Mouse (Mus musculus): ENCODE measurements around the gene Hist1h3b. TPM values are rescaled to one million over a fixed set of nuclear protein-coding genes. Genes with fewer than 3 reads are reported as not detected.
"Not testable (repeated sequence)": the region's sequence is repeated elsewhere in the genome, so short reads cannot be mapped to it uniquely, and the experiment has no call there.

Gene Hist1h3b
- polyA plus RNA-seq, 1 experiment from 2014 or later = 19.6 TPM

DNA sequence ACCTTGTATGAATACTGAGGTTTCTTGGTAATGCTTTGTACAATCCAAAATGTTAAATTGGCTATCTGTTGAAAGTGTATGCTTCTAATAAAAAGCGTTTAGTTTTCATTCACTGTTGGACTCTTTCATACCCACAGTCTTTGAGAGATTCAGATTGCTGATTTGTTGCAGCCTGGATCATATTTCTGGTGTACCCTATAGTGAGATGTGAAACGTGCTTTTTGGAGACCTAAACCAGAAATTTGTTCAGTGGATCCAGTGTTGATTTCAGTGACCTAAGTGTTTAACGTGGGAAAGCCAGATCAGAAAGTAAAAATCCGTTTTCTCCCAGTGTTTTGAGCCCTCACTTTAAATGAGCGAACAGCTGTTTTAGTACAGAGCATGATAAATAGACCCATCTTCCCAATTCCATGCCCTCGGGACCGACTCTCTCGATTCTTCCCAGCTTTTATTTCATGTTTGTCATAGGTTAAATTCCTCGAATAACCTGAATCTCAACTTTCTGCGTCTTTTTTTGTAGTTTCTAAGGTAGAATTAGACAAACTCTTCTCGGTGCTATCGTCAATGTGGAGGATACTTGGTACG is 11.7 kb upstream of the Hist1h3b start:
- H3K4me2 ChIP-seq = peak overlapping the region; percentile 98
- peak overlapping the region; percentile 98 for H3K27ac ChIP-seq
- H3K27me3 ChIP-seq = no peaks in the 10 kb centered on the region
- no peak for ATAC-seq
- 40% methylated on average over 13 of the region's 13 CpGs for WGBS
- no peaks in the 10 kb centered on the region for H3K36me3 ChIP-seq (ENCODE audit: poor library complexity, severe bottlenecking)
- H3K9ac ChIP-seq = peak overlapping the region; percentile 92
- peak overlapping the region; percentile 57 for H3K4me3 ChIP-seq
- H3K9me3 ChIP-seq (replicated peaks) = no peaks in the 10 kb centered on the region
- H3K4me1 ChIP-seq = peaks cover 25% of the 10 kb centered on the region

DNA sequence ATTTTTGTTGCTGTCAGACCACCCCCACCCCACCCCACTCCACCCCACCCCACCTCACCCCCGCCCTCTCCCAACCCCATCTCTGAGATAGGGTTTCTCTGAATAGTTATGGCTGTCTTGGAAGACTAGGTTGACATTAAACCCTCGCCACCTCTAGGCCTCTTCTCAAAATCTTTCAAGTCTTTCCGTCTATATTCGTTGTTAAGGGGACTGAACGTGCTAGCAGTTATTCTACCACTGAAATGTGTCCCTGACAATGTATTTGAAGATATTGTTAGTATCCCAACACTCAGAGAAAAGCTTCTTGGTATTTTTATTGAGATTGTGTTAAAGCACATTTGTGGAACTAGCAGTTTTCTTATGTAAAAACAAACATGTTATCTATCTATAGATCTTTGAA is 11.2 kb upstream of the Hist1h3b start:
- Histone ChIP-seq H3K4me1 (peaks cover 25% of the 10 kb centered on the region), H3K4me2 (peak overlapping the region; percentile 98), H3K27ac (no peak overlapping the region), H3K36me3 (ENCODE audit: poor library complexity, severe bottlenecking) (no peaks in the 10 kb centered on the region), H3K4me3 (no peak overlapping the region), H3K9me3 (replicated peaks) (no peaks in the 10 kb centered on the region), H3K27me3 (no peaks in the 10 kb centered on the region), H3K9ac (no peak overlapping the region)
- WGBS = 72% methylated on average over 5 of the region's 5 CpGs
- ATAC-seq = no peak

DNA sequence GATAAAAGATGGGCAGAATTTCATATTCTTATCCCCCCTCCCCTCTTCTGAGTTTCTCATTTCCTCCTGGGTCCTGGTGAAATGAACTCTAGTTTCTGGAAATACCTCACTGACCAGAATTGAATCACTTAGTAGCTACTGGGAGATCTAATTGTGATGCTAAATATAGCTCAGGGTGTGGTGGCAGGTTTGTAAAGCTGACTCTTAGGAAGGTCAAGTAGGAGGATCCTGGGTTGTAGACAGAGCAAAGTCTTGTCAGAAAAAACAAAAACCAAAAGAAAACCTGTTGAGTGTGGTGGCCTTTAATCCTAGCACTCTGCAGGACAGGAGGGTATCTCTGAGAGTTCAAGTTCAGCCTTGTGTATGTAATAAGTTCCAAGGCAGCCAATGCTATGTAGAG is 10.1 kb upstream of the Hist1h3b start:
- no peaks in the 10 kb centered on the region for H3K27me3 ChIP-seq
- no peak for ATAC-seq
- peaks cover 26% of the 10 kb centered on the region for H3K4me1 ChIP-seq
- no peaks in the 10 kb centered on the region for H3K9me3 ChIP-seq (replicated peaks)
- no peaks in the 10 kb centered on the region for H3K36me3 ChIP-seq (ENCODE audit: poor library complexity, severe bottlenecking)
- no peak overlapping the region for H3K4me2 ChIP-seq
- H3K4me3 ChIP-seq = no peak overlapping the region
- H3K27ac ChIP-seq = no peak overlapping the region
- H3K9ac ChIP-seq = no peak overlapping the region

DNA sequence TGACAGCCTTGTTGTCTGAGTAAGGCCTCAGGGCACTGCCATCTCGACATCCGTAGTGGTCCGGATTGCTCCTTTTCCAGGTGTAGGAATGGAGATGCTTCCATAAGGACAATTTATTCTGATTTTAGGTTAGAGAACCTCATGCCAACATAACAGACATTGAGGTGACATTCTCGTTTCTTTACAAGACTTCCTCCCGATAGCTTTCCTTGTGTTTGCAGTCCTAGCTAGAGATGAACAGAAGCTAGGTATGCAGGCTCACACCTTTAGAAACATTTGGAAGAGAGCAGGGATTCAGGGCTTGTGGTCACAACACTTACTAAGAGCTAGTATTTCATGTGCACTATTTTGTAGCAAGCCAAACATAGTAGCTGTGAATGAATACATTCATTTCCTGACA is 8.9 kb upstream of the Hist1h3b start:
- WGBS = 84% methylated on average over 5 of the region's 5 CpGs

DNA sequence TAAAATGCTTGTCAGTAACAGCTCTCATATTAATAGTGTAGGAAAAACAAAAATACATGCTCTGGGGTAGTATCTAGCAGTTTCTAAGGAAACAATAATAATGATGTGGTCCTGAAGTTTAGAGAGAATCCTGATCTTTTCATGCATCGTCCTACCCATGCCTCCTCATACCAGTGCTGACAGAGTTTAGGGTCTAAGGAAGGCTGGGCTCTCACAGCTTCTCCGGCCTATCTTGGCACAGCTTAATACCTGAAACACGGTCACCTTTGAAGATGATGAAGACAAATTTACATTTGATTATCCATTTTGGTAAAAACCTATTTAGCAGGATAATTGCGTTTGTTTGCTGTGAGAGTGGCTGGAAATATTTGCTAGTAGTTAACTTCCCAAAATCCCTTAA is 8.1 kb upstream of the Hist1h3b start:
- WGBS = 39% methylated on average over 4 of the region's 4 CpGs
- Histone ChIP-seq H3K9ac (peak overlapping the region; percentile 60; the same call in 1 of the 2 replicates), H3K4me1 (peaks cover 40% of the 10 kb centered on the region), H3K4me2 (peak overlapping the region; percentile 67), H3K4me3 (no peak overlapping the region; the same call in 1 of the 2 replicates), H3K27ac (peak overlapping the region; percentile 86), H3K36me3 (ENCODE audit: poor library complexity, severe bottlenecking) (no peaks in the 10 kb centered on the region), H3K27me3 (no peaks in the 10 kb centered on the region), H3K9me3 (replicated peaks) (no peaks in the 10 kb centered on the region)
- ATAC-seq = no peak

More for the DNA sequence above, 8.9 kb upstream of the Hist1h3b start:
- Histone ChIP-seq H3K36me3 (ENCODE audit: poor library complexity, severe bottlenecking) (no peaks in the 10 kb centered on the region), H3K4me3 (no peak overlapping the region), H3K4me2 (no peak overlapping the region), H3K4me1 (peaks cover 35% of the 10 kb centered on the region), H3K9ac (no peak overlapping the region), H3K27me3 (no peaks in the 10 kb centered on the region), H3K9me3 (replicated peaks) (no peaks in the 10 kb centered on the region), H3K27ac (peak overlapping the region; percentile 21; the same call in 1 of the 2 replicates)
- no peak for ATAC-seq

DNA sequence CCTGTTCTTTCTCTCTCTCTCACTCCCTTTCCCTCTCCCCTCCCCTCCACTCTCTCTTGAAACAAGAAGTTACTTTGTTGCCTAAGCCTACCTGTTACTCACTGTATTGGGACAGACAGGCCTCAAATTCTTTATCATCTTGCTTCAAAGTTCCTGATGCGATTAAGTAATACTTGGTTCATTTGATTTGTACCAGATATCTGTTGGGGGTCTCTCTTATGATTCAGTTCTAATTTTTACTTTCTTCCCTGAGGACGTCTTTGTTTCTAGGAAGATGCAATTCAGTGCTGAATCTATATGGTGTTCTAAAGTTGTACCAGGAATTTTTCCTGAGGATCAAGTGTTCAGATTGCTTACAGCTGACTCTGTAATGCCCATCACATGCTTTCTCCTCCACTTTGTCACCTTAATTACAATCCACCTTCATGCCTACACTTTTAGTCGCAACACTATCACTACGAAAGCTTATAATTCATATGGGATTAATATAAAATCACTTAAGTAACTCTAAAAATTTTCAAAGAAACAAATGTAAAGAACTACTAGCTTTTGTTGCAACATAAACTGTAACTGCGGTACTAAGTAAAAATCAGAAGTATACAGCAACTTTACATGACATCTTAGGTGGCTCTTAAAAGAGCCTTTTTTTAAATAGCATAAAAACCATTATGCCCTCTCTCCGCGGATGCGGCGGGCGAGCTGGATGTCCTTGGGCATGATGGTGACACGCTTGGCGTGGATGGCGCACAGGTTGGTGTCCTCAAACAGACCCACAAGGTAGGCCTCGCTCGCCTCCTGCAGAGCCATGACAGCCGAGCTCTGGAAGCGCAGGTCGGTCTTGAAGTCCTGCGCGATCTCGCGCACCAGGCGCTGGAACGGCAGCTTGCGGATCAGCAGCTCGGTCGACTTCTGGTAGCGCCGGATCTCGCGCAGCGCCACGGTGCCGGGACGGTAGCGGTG is 7.4 kb upstream of the Hist1h3b start:
- Histone ChIP-seq H3K9me3 (replicated peaks) (no peaks in the 10 kb centered on the region), H3K9ac (peak overlapping the region; percentile 60), H3K4me1 (peaks cover 34% of the 10 kb centered on the region), H3K27me3 (no peaks in the 10 kb centered on the region), H3K36me3 (ENCODE audit: poor library complexity, severe bottlenecking) (no peaks in the 10 kb centered on the region), H3K4me3 (peak overlapping the region; percentile 40), H3K4me2 (peak overlapping the region; percentile 67), H3K27ac (peak overlapping the region; percentile 86)
- ATAC-seq = no peak
- under 1% methylated on average over 13 of the region's 36 CpGs for WGBS

DNA sequence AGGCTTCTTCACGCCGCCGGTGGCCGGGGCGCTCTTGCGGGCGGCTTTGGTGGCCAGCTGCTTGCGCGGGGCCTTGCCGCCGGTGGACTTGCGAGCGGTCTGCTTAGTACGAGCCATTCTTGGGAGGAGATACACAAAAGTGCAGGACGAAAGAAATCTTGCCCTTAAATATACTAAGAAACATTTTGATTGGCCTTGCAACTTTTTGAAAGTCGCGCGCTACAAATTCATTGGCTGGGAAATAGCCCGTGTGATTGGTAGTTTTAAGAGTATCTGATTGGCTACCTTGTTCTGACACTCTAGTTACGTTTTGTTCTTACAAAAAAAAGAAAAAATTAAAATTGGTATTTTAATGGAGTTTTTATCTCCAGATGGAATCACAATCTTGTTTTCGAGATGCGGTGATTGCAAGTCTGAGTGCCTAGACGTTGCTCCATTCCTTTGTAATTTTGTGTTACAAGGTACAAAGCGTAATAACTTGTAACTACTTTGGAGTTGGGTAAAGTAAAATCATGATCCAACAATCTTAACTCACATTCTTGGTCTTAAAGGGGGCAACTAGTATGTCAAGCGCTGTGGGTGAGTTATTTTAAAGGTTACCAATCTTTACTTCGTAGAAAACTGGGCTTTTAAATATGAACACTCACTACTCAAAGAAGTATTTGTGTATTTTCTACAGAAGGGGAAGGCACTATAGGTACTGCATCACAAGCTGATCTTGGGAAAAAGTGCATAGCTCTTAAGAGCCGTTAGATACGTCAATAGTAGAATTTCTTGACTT is 6.5 kb upstream of the Hist1h3b start, which contains the start of gene Hist1h3c:
TSS of gene Hist1h3c (minus strand) at position 222 of the 781 bp plus-strand sequence.
- Histone ChIP-seq H3K9ac (peak within 1 kb of the TSS; percentile 75), H3K4me3 (peak within 1 kb of the TSS; percentile 40), H3K27ac (peak within 1 kb of the TSS; percentile 96), H3K4me1 (peaks cover 25% of the 10 kb centered on the region), H3K9me3 (replicated peaks) (no peaks in the 10 kb centered on the region), H3K27me3 (no peaks in the 10 kb centered on the region), H3K4me2 (peak within 1 kb of the TSS; percentile 67), H3K36me3 (ENCODE audit: poor library complexity, severe bottlenecking) (no peaks in the 10 kb centered on the region)
- ATAC-seq = peak; percentile 74
- whole genome bisulfite sequencing = under 1% methylated on average over 28 of the region's 28 CpGs

DNA sequence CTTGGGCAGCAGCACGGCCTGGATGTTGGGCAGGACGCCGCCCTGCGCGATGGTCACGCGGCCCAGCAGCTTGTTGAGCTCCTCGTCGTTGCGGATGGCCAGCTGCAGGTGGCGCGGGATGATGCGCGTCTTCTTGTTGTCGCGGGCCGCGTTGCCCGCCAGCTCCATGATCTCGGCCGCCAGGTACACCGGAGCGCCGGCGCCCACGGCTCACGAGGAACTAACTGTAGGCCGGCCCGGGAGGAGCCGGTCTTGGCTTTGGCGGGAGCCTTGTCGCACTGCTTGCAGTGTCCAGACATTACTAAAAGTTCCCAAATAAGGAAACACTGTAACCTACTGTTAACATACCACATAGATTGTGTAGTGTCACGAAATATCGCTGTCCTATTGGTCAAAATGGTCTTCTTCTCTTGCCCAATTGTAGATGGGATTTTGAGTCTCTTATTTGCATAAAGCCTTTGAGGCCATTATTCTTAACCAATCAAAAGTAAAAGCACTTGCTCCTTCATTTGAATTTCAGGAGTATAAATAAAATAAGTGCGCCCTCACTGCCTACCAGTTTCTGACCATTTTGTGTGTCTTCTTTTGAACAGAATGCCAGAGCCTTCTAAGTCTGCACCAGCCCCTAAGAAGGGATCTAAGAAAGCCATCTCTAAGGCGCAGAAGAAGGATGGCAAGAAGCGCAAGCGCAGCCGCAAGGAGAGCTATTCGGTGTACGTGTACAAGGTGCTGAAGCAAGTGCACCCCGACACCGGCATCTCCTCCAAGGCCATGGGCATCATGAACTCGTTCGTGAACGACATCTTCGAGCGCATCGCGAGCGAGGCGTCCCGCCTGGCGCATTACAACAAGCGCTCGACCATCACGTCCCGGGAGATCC is 5.6 kb upstream of the Hist1h3b start, which contains the start of gene Hist1h2bb:
TSS of gene Hist1h2bb (plus strand) at position 534 of the 880 bp plus-strand sequence.
- not testable (repeated sequence) for H3K36me3 ChIP-seq (ENCODE audit: poor library complexity, severe bottlenecking); H3K9me3 ChIP-seq (replicated peaks); H3K27me3 ChIP-seq
- ATAC-seq = peak; percentile 93
- peak within 1 kb of the TSS; percentile 67 for H3K4me2 ChIP-seq
- H3K9ac ChIP-seq = peak within 1 kb of the TSS; percentile 76
- peaks cover 24% of the 10 kb centered on the region for H3K4me1 ChIP-seq
- under 1% methylated on average over 47 of the region's 58 CpGs for WGBS
- H3K4me3 ChIP-seq = peak within 1 kb of the TSS; percentile 38
- H3K27ac ChIP-seq = peak within 1 kb of the TSS; percentile 96

DNA sequence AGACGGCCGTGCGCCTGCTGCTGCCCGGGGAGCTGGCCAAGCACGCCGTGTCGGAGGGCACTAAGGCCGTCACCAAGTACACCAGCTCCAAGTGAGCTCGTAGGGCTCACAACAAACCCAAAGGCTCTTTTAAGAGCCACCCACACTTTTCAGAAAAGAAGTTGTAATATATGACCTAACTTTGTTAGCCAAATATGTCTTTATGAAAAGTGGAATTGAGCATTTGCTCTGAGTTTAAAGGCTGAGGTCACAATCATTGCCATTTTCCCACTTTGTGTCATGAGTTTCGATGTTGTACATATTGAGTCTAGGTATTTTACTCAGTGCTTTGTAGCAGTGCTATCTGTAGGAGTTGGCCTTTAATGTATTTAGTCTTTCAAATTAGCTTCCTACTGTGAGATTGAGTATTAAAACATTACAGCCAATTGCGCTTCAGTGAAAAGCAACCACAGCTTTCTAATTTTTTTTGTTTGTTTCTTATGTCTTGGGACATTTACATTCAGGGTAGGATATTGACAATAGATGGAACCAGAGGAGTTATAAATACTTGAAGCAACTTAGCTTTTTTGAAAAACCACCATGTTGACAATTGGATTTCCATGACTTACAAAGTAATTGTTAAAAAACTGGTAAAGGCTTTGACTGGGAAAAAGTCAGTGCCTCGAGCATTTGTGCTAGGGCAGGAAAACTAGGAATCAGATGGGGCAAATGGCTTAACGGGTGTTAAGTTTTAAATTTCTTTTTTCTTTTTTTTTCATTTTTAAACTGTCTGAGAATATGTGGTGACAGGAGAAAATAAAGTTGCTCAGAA is 4.8 kb upstream of the Hist1h3b start:
- peak overlapping the region; percentile 67 for H3K4me2 ChIP-seq
- peaks cover 24% of the 10 kb centered on the region for H3K4me1 ChIP-seq
- WGBS = 3% methylated on average over 13 of the region's 13 CpGs
- H3K9ac ChIP-seq = peak overlapping the region; percentile 76
- ATAC-seq = peak; percentile 4
- peak overlapping the region; percentile 96 for H3K27ac ChIP-seq
- H3K4me3 ChIP-seq = peak overlapping the region; percentile 38
- no peaks in the 10 kb centered on the region for H3K9me3 ChIP-seq (replicated peaks)
- H3K27me3 ChIP-seq = no peaks in the 10 kb centered on the region
- H3K36me3 ChIP-seq (ENCODE audit: poor library complexity, severe bottlenecking) = no peaks in the 10 kb centered on the region

DNA sequence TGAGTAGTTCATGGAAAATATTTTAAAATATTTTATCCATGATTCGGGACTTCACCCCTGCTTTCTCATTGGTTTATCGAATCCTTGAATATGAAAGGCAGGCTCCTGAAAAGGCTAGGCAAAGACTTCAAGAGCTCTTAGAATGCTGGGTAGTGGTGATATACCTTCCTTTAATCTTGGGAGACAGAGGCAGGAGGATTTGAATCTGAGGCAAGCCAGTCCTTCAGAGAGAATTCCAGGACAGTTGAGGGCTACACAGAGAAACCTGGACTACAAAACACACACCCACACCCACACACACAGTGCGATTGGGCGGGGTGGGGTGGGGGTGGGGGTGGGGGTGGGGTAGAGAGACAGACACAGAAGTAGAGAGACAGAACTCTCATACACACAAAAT is 4.2 kb upstream of the Hist1h3b start:
- Histone ChIP-seq H3K27me3 (no peaks in the 10 kb centered on the region), H3K27ac (peak overlapping the region; percentile 96), H3K4me2 (peak overlapping the region; percentile 67), H3K4me3 (0 out of 2 replicates have a peak overlapping the region, but pooled peaks have one; percentile 38), H3K36me3 (ENCODE audit: poor library complexity, severe bottlenecking) (no peaks in the 10 kb centered on the region), H3K9me3 (replicated peaks) (no peaks in the 10 kb centered on the region), H3K4me1 (peaks cover 28% of the 10 kb centered on the region), H3K9ac (peak overlapping the region; percentile 76; the same call in 1 of the 2 replicates)
- ATAC-seq = no peak
- 7% methylated on average over 4 of the region's 4 CpGs for WGBS
